Mouse (Mus musculus) neutrophil, adult 65 days (primary cell): ENCODE measurements around the gene Kcnk4. TPM values are rescaled to one million over a fixed set of nuclear protein-coding genes. Genes with fewer than 3 reads are reported as not detected.

ENCODE experiments used
- total RNA-seq: library from RNA; stranded (reverse); gene quantifications from 2 replicates; pipeline ENCODE4 v1.2.4, GENCODE M21; 2023

The Kcnk4 gene
- not detected in 2 replicates for total RNA-seq

GRCm38 (mm10) chr19:6934195-6934977 is at the start of gene Kcnk4:
TSS of gene Kcnk4 (minus strand) at chr19:6934515.

GRCm38 (mm10) chr19:6980381-6981093 is 46.2 kb upstream of the Kcnk4 start, which contains the start of gene Fkbp2:
TSS of gene Fkbp2 (minus strand) at chr19:6980501.

GRCm38 (mm10) chr19:6975537-6976521 is 41.5 kb upstream of the Kcnk4 start, which contains the start of gene Plcb3:
TSS of gene Plcb3 (minus strand) at chr19:6976470.

GRCm38 (mm10) chr19:6974211-6975205 is 40.2 kb upstream of the Kcnk4 start, which contains the start of gene Ppp1r14b:
TSS of gene Ppp1r14b (plus strand) at chr19:6974968.

GRCm38 (mm10) chr19:6942249-6942691 is 8.0 kb upstream of the Kcnk4 start, which contains the start of gene Gpr137:
TSS of gene Gpr137 (minus strand) at chr19:6942480.

GRCm38 (mm10) chr19:6941372-6942248 is 7.3 kb upstream of the Kcnk4 start, which contains the start of gene Bad:
TSS of gene Bad (plus strand) at chr19:6941861.

GRCm38 (mm10) chr19:6925307-6925573 is 9.1 kb downstream of the Kcnk4 start, which contains the start of gene Catsperz:
TSS of gene Catsperz (minus strand) at chr19:6925380.

GRCm38 (mm10) chr19:6921647-6922567 is 12.4 kb downstream of the Kcnk4 start, which contains the start of gene Esrra:
TSS of gene Esrra (minus strand) at chr19:6921813.

GRCm38 (mm10) chr19:6909507-6910289 is 24.6 kb downstream of the Kcnk4 start, which contains the start of the genes Trmt112 and Prdx5:
TSS of gene Trmt112 (plus strand) at chr19:6909698.
TSS of gene Prdx5 (minus strand) at chr19:6910106.

Other genes starting within 250 kb of the Kcnk4 start
- gene Rps6ka4, start 93.9 kb downstream of the Kcnk4 start, total RNA-seq: 40.7 and 52.9 TPM in 2 replicates
- gene Ccdc88b, start 76.3 kb downstream of the Kcnk4 start, total RNA-seq: 135 and 214 TPM in 2 replicates
- gene Trmt112, start 24.8 kb downstream of the Kcnk4 start, total RNA-seq: 103 and 107 TPM in 2 replicates
- 1,349 and 1,444 TPM in 2 replicates for gene Prdx5, start 24.4 kb downstream of the Kcnk4 start, total RNA-seq
- 46.3 and 64.8 TPM in 2 replicates for gene Esrra, start 12.7 kb downstream of the Kcnk4 start, total RNA-seq
- not detected in 2 replicates for gene Catsperz, start 9.1 kb downstream of the Kcnk4 start, total RNA-seq
- gene Bad, start 7.3 kb upstream of the Kcnk4 start, total RNA-seq: 15.1 and 19.9 TPM in 2 replicates
- gene Gpr137, start 8.0 kb upstream of the Kcnk4 start, total RNA-seq: 24.4 and 33.5 TPM in 2 replicates
- gene Ppp1r14b, start 40.5 kb upstream of the Kcnk4 start, total RNA-seq: 27.3 and 37.8 TPM in 2 replicates
- 16.4 and 20.8 TPM in 2 replicates for gene Plcb3, start 42.0 kb upstream of the Kcnk4 start, total RNA-seq
- 24.5 and 26.5 TPM in 2 replicates for gene Fkbp2, start 46.0 kb upstream of the Kcnk4 start, total RNA-seq
- 4.9 and 5.2 TPM in 2 replicates for gene Vegfb, start 53.1 kb upstream of the Kcnk4 start, total RNA-seq
- 21.1 and 22.3 TPM in 2 replicates for gene Dnajc4, start 58.1 kb upstream of the Kcnk4 start, total RNA-seq
- gene Nudt22, start 61.6 kb upstream of the Kcnk4 start, total RNA-seq: 12.6 and 14.2 TPM in 2 replicates
- gene Trpt1, start 61.6 kb upstream of the Kcnk4 start, total RNA-seq: 1.1 and 2.2 TPM in 2 replicates
- gene Fermt3, start 85.0 kb upstream of the Kcnk4 start, total RNA-seq: 210 and 229 TPM in 2 replicates
- gene Stip1, start 105.5 kb upstream of the Kcnk4 start, total RNA-seq: 32.9 and 38.8 TPM in 2 replicates
- 1.2 and 2.3 TPM in 2 replicates for gene Macrod1, start 122.3 kb upstream of the Kcnk4 start, total RNA-seq
- not detected in 2 replicates for gene Flrt1, start 171.2 kb upstream of the Kcnk4 start, total RNA-seq